Mouse (Mus musculus) embryonic facial prominence, embryonic 11.5 days (tissue): ENCODE results near the gene Hoxa10. TPM values are rescaled to one million over a fixed set of nuclear protein-coding genes. Genes with fewer than 3 reads are reported as not detected.

ENCODE experiments used
- ATAC-seq: fragments of 200-750 bp; cut with Nextera tagmentation; replicated peaks from 2 replicates; pipeline ENCODE4 v1.8.0; 2017; ENCODE audit warnings: low read depth; ENCODE audit not compliant: insufficient number of reproducible peaks, low FRiP score, low TSS enrichment
- DNase-seq: peaks from one replicate; pipeline ENCODE4 v3.0.0-alpha.2; 2015; ENCODE audit warnings: low spot score
- H3K27ac ChIP-seq: fragments of 300-500 bp; sonication (generic); replicated peaks from 2 replicates; pipeline ENCODE4 v1.5.1; 2014; ENCODE audit warnings: mild to moderate bottlenecking, low read depth, low read length, control low read depth
- H3K27me3 ChIP-seq: fragments of 300-500 bp; sonication (generic); 2 replicates; pipeline ENCODE4 v1.6.1; 2014; ENCODE audit warnings: mild to moderate bottlenecking, low read length, moderate library complexity, mixed read lengths; ENCODE audit not compliant: control insufficient read depth, insufficient read depth
- H3K36me3 ChIP-seq: fragments of 300-500 bp; sonication (generic); replicated peaks from 2 replicates; pipeline ENCODE4 v1.6.1; 2014; ENCODE audit warnings: low read depth, mild to moderate bottlenecking, low read length, moderate library complexity, mixed read lengths; ENCODE audit not compliant: control insufficient read depth, insufficient read depth
- H3K4me1 ChIP-seq: fragments of 300-500 bp; sonication (generic); 2 replicates; pipeline ENCODE4 v1.6.1; 2014; ENCODE audit warnings: low read length, mixed read lengths; ENCODE audit not compliant: control insufficient read depth, insufficient read depth
- H3K4me2 ChIP-seq: fragments of 300-500 bp; sonication (generic); 2 replicates; pipeline ENCODE4 v1.6.1; 2014; ENCODE audit warnings: low read depth, mild to moderate bottlenecking, control low read depth, low read length, moderate library complexity
- H3K4me3 ChIP-seq: fragments of 300-500 bp; sonication (generic); 2 replicates; pipeline ENCODE4 v1.5.1; 2014; ENCODE audit warnings: low read depth, low read length, control low read depth
- H3K9ac ChIP-seq: fragments of 300-500 bp; sonication (generic); replicated peaks from 2 replicates; pipeline ENCODE4 v1.6.1; 2014; ENCODE audit warnings: mild to moderate bottlenecking, control low read depth, low read length
- H3K9me3 ChIP-seq: fragments of 300-500 bp; sonication (generic); replicated peaks from 2 replicates; pipeline ENCODE4 v1.6.1; 2016; ENCODE audit warnings: mild to moderate bottlenecking, low read length, inconsistent platforms, mixed read lengths; ENCODE audit not compliant: control insufficient read depth
- WGBS: fragments of 180-500 bp; shearing (Covaris S2); extraction: QIAGEN DNeasy Blood & Tissue Kit; methylation state at CpG from one replicate; pipeline ENCODE4 v1.1.7; 2014; 5-methylcytosine and 5-hydroxymethylcytosine counted together
- polyA plus RNA-seq: library from polyadenylated mRNA; unstranded; fragments of >200 nt; fragmentation: Nextera tagmentation; extraction: Ambion mirVana; gene quantifications from 2 replicates; pipeline ENCODE4 v1.2.1, GENCODE M21; 2014

Hoxa10 gene
- polyA plus RNA-seq, 1 experiment from 2014 or later: not detected

- Histone ChIP-seq H3K4me3 (no peak overlapping the region), H3K9ac (no peak overlapping the region), H3K9me3 (no peaks in the 10 kb centered on the region), H3K27me3 (peaks cover 91% of the 10 kb centered on the region), H3K4me1 (0 out of 2 replicates have a peak, but pooled peaks cover 3% of the 10 kb centered on the region), H3K4me2 (no peak overlapping the region), H3K36me3 (no peaks in the 10 kb centered on the region), H3K27ac (no peak overlapping the region)
- ATAC-seq (no peak), DNase-seq (no peak)
- WGBS: 1% methylated on average over 30 of the region's 30 CpGs
Observed at GRCm38 (mm10) chr6:52239625-52240388, 847 bp downstream of the Hoxa10 start.

GRCm38 (mm10) chr6:52238976-52239375 is 1.7 kb downstream of the Hoxa10 start:
- ATAC-seq: no peak
- Histone ChIP-seq H3K9me3 (no peaks in the 10 kb centered on the region), H3K9ac (no peak overlapping the region), H3K4me1 (0 out of 2 replicates have a peak, but pooled peaks cover 3% of the 10 kb centered on the region), H3K27ac (no peak overlapping the region), H3K4me2 (no peak overlapping the region), H3K4me3 (no peak overlapping the region), H3K36me3 (no peaks in the 10 kb centered on the region), H3K27me3 (peaks cover 93% of the 10 kb centered on the region)
- 3% methylated on average over 7 of the region's 7 CpGs for WGBS
- DNase-seq: no peak

GRCm38 (mm10) chr6:52238155-52238545 is 2.5 kb downstream of the Hoxa10 start:
- Histone ChIP-seq H3K9ac (no peak overlapping the region), H3K4me2 (no peak overlapping the region)
- WGBS: 2% methylated on average over 7 of the region's 7 CpGs

GRCm38 (mm10) chr6:52237346-52238154 is 3.1 kb downstream of the Hoxa10 start:
- WGBS: 6% methylated on average over 10 of the region's 10 CpGs
- peaks cover 93% of the 10 kb centered on the region for H3K27me3 ChIP-seq
- H3K4me1 ChIP-seq: 0 out of 2 replicates have a peak, but pooled peaks cover 3% of the 10 kb centered on the region
- H3K4me3 ChIP-seq: no peak overlapping the region
- H3K9me3 ChIP-seq: no peaks in the 10 kb centered on the region
- no peak overlapping the region for H3K4me2 ChIP-seq
- ATAC-seq (no peak), DNase-seq (no peak)
- H3K27ac ChIP-seq: no peak overlapping the region
- no peaks in the 10 kb centered on the region for H3K36me3 ChIP-seq
- no peak overlapping the region for H3K9ac ChIP-seq

More at GRCm38 (mm10) chr6:52238155-52238545, 2.5 kb downstream of the Hoxa10 start:
- Histone ChIP-seq H3K4me1 (0 out of 2 replicates have a peak, but pooled peaks cover 3% of the 10 kb centered on the region), H3K36me3 (no peaks in the 10 kb centered on the region), H3K27me3 (peaks cover 93% of the 10 kb centered on the region), H3K9me3 (no peaks in the 10 kb centered on the region), H3K4me3 (no peak overlapping the region), H3K27ac (no peak overlapping the region)
- ATAC-seq (no peak), DNase-seq (no peak)

GRCm38 (mm10) chr6:52236806-52237205 is 3.8 kb downstream of the Hoxa10 start:
- Histone ChIP-seq H3K27ac (no peak overlapping the region), H3K9me3 (no peaks in the 10 kb centered on the region), H3K9ac (no peak overlapping the region), H3K4me3 (no peak overlapping the region), H3K27me3 (peaks cover 94% of the 10 kb centered on the region), H3K4me2 (no peak overlapping the region), H3K36me3 (no peaks in the 10 kb centered on the region), H3K4me1 (0 out of 2 replicates have a peak, but pooled peaks cover 3% of the 10 kb centered on the region)
- ATAC-seq (no peak), DNase-seq (no peak)
- 2% methylated on average over 3 of the region's 3 CpGs for WGBS

- Histone ChIP-seq H3K4me2 (no peak overlapping the region), H3K4me3 (no peak overlapping the region), H3K4me1 (0 out of 2 replicates have a peak, but pooled peaks cover 3% of the 10 kb centered on the region), H3K27ac (no peak overlapping the region), H3K36me3 (no peaks in the 10 kb centered on the region), H3K9ac (no peak overlapping the region), H3K27me3 (peaks cover 90% of the 10 kb centered on the region), H3K9me3 (no peaks in the 10 kb centered on the region)
- WGBS: 22% methylated on average over 6 of the region's 6 CpGs
- DNase-seq: no peak
- ATAC-seq: no peak
Observed at GRCm38 (mm10) chr6:52235866-52236265, 4.8 kb downstream of the Hoxa10 start.

- no peak for DNase-seq
- ATAC-seq: no peak
- Histone ChIP-seq H3K4me3 (no peak overlapping the region), H3K9me3 (no peaks in the 10 kb centered on the region), H3K9ac (no peak overlapping the region), H3K36me3 (no peaks in the 10 kb centered on the region), H3K4me1 (0 out of 2 replicates have a peak, but pooled peaks cover 3% of the 10 kb centered on the region), H3K4me2 (no peak overlapping the region), H3K27ac (no peak overlapping the region), H3K27me3 (peaks cover 90% of the 10 kb centered on the region)
- WGBS: 25% methylated on average over 9 of the region's 9 CpGs
Observed at GRCm38 (mm10) chr6:52235267-52235666, 5.4 kb downstream of the Hoxa10 start.
